Mouse (Mus musculus): ENCODE measurements around the gene Letm1.

GRCm38 (mm10) chr5:33721541-33722265 is 60.9 kb downstream of the Letm1 start, which contains the start of gene Fgfr3:
- no peak for TF ChIP-seq CTCF (IDR thresholded peaks at IDR 0.05; ENCODE audit: extremely low read depth, insufficient read depth, insufficient read length, insufficient replicate concordance)
- TF ChIP-seq POLR2A (IDR thresholded peaks at IDR 0.05; ENCODE audit: low read depth, low read length) = no peak

All from spleen, adult 2 months (tissue).